Mouse (Mus musculus) C2C12 (cell line): Measurements from ENCODE around the gene Klhl2.

ENCODE experiments used
- CEBPB ChIP-seq: IDR thresholded peaks from one replicate; pipeline ENCODE4 v1.6.1; 2011; ENCODE audit warnings: low read depth, mild to moderate bottlenecking, control low read depth, moderate library complexity
- CTCF ChIP-seq: IDR thresholded peaks from one replicate; pipeline ENCODE4 v1.5.1; 2011; ENCODE audit not compliant: control insufficient read depth, insufficient read depth, insufficient read length
- MAX ChIP-seq: IDR thresholded peaks from one replicate; pipeline ENCODE4 v1.6.1; 2011; ENCODE audit warnings: mild to moderate bottlenecking, control low read depth
- MYOD1 ChIP-seq: IDR thresholded peaks from one replicate; pipeline ENCODE4 v1.6.1; 2011; ENCODE audit warnings: low read depth; ENCODE audit not compliant: control insufficient read depth, insufficient read length
- MYOG ChIP-seq: IDR thresholded peaks from one replicate; pipeline ENCODE4 v1.6.1; 2011; ENCODE audit not compliant: control insufficient read depth, insufficient read length; ENCODE audit errors: extremely low read depth
- USF1 ChIP-seq: IDR thresholded peaks from one replicate; pipeline ENCODE4 v1.6.1; 2011; ENCODE audit warnings: low read depth, mild to moderate bottlenecking, control low read depth, moderate library complexity

DNA sequence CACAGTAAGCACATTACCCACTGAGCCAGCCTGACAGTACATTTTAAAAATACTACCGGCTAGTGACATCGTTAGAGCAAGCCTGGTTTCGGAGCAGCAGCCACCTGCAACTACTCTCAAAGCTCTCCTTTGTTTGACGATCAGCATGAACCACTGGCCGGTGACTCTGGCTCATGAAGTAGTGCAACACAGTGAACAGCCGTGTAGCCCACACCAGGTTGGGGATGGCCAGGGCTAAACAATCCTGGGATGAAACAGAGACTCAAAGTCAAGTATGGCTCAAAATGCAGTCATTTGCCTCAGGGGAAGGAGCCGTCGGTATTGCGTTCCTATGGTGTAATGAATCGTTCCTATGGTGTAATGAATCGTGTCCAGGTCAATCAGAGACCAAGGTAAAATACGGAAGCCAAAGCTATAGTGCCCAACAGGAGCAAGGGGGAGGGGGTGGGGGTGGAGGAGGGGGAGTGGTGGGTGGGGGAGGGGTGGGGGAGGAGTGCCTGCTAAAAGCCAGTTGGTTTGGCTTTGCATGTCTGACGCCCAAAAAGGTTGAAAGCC is 17.2 kb downstream of the Klhl2 start:
- no peak for TF ChIP-seq CTCF
- TF ChIP-seq MAX = no peak
- TF ChIP-seq MYOG = no peak
- TF ChIP-seq MYOD1 = no peak
- TF ChIP-seq USF1 = no peak
- TF ChIP-seq CEBPB = no peak
